Mouse (Mus musculus) lung, postnatal 0 days (tissue): Measurements from ENCODE around the gene Entpd7. TPM values are rescaled to one million over a fixed set of nuclear protein-coding genes. Genes with fewer than 3 reads are reported as not detected.

ENCODE experiments used
- ATAC-seq: fragments of 200-750 bp; cut with Nextera tagmentation; 2 replicates; pipeline ENCODE4 v1.8.0; 2017; ENCODE audit warnings: moderate library complexity
- DNase-seq: peaks from one replicate; pipeline ENCODE4 v3.0.0-alpha.2; 2016; ENCODE audit warnings: low spot score
- H3K27ac ChIP-seq: fragments of 300-500 bp; sonication (generic); 2 replicates; pipeline ENCODE4 v1.5.1; 2014; ENCODE audit warnings: antibody characterized with exemption, mild to moderate bottlenecking, low read length, mixed read lengths
- H3K27me3 ChIP-seq: fragments of 300-500 bp; sonication (generic); replicated peaks from 2 replicates; pipeline ENCODE4 v1.6.1; 2014; ENCODE audit warnings: low read length, mixed read lengths; ENCODE audit not compliant: insufficient read depth
- H3K36me3 ChIP-seq: fragments of 300-500 bp; sonication (generic); 2 replicates; pipeline ENCODE4 v1.6.1; 2014; ENCODE audit warnings: low read length, mixed read lengths; ENCODE audit not compliant: insufficient read depth
- H3K4me1 ChIP-seq: fragments of 300-500 bp; sonication (generic); 2 replicates; pipeline ENCODE4 v1.6.1; 2014; ENCODE audit warnings: antibody characterized with exemption, low read depth, low read length, mixed read lengths; ENCODE audit not compliant: insufficient read depth
- H3K4me2 ChIP-seq: fragments of 300-500 bp; sonication (generic); replicated peaks from 2 replicates; pipeline ENCODE4 v1.6.1; 2014; ENCODE audit warnings: low read depth, mild to moderate bottlenecking, low read length, moderate library complexity, mixed read lengths
- H3K4me3 ChIP-seq: fragments of 300-500 bp; sonication (generic); 2 replicates; pipeline ENCODE4 v1.5.1; 2014; ENCODE audit warnings: low read depth, low read length
- H3K9ac ChIP-seq: fragments of 300-500 bp; sonication (generic); replicated peaks from 2 replicates; pipeline ENCODE4 v1.6.1; 2014; ENCODE audit warnings: low read depth, mild to moderate bottlenecking
- H3K9me3 ChIP-seq: fragments of 300-500 bp; sonication (generic); 2 replicates; pipeline ENCODE4 v1.6.1; 2016; ENCODE audit warnings: low read length, mixed read lengths
- CTCF ChIP-seq: IDR thresholded peaks from 2 replicates; pipeline ENCODE4 v1.5.1; 2016; ENCODE audit warnings: antibody characterized with exemption, mild to moderate bottlenecking
- EP300 ChIP-seq: IDR thresholded peaks from 2 replicates; pipeline ENCODE4 v1.6.1; 2016; ENCODE audit warnings: antibody characterized with exemption, mild to moderate bottlenecking, control low read depth
- WGBS: fragments of 180-500 bp; shearing (Covaris S2); extraction: QIAGEN DNeasy Blood & Tissue Kit; methylation state at CpG from one replicate; pipeline ENCODE4 v1.1.7; 2014; 5-methylcytosine and 5-hydroxymethylcytosine counted together
- polyA plus RNA-seq: library from polyadenylated mRNA; unstranded; fragments of >200 nt; fragmentation: Nextera tagmentation; extraction: Ambion mirVana; gene quantifications from 2 replicates; pipeline ENCODE4 v1.2.1, GENCODE M21; 2015

Gene Entpd7
- polyA plus RNA-seq, 1 experiment from 2014 or later: 6.1 TPM

DNA sequence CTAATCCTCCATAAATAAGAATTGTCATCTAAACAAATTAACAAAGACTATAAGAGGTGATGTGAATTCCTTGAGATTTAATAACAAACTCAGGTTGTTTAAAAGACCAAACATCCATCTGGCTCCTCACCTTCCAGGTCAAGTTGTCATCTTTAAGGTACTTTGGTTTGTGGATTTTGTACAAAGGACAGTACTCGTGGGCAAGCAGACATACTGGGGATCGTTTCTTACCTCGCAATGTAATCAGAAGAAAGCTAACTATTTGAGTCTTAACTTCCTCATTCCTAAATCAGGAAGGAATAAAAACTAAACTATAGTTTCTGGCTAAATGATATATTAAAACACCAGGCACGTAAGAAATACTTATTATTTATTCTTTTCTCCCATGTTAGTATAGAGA, 81.1 kb downstream of the Entpd7 start:
- Histone ChIP-seq H3K9ac (no peak overlapping the region), H3K4me1 (no peaks in the 10 kb centered on the region), H3K4me3 (no peak overlapping the region), H3K27me3 (no peaks in the 10 kb centered on the region), H3K36me3 (peaks cover 6% of the 10 kb centered on the region; the same call in 1 of the 2 replicates), H3K27ac (no peak overlapping the region), H3K9me3 (no peaks in the 10 kb centered on the region), H3K4me2 (no peak overlapping the region)
- ATAC-seq: no peak
- 69% methylated on average over 4 of the region's 4 CpGs for WGBS
- no peak for DNase-seq
- TF ChIP-seq CTCF (no peak), EP300 (no peak)

DNA sequence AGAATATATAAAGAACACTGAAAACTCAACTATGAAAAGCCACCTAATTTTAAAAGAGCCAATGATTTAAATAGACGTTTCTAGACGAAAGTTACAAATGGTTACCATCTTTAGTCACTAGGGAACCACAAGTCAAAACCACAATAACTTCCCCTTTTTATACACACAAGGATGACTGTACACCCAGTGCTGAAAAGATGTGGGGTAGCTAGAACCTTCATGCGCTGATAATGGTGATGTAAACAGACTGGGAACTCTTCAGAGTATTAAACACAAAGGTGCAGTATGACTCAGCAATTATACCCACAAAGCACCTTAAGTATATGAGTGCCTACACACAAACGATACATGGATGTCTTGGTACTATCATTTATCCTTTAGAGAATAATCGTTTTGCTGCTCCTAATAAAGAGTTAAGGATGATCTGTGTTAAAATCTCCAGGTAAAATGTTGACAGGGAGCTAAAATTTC, 82.1 kb downstream of the Entpd7 start:
- ATAC-seq (no peak), DNase-seq (peak; percentile 36)
- WGBS: 78% methylated on average over 5 of the region's 5 CpGs
- Histone ChIP-seq H3K4me3 (no peak overlapping the region), H3K9ac (no peak overlapping the region), H3K4me1 (no peaks in the 10 kb centered on the region), H3K9me3 (no peaks in the 10 kb centered on the region), H3K27ac (no peak overlapping the region), H3K4me2 (no peak overlapping the region), H3K27me3 (no peaks in the 10 kb centered on the region), H3K36me3 (peaks cover 6% of the 10 kb centered on the region; the same call in 1 of the 2 replicates)
- TF ChIP-seq EP300 (no peak), CTCF (no peak)

GRCm38 (mm10) chr19:43772311-43772710, 82.8 kb downstream of the Entpd7 start:
- H3K9me3 ChIP-seq: no peaks in the 10 kb centered on the region
- H3K4me2 ChIP-seq: no peak overlapping the region
- DNase-seq: no peak
- no peaks in the 10 kb centered on the region for H3K4me1 ChIP-seq
- WGBS: 63% methylated on average over 6 of the region's 6 CpGs
- H3K36me3 ChIP-seq: peaks cover 6% of the 10 kb centered on the region; the same call in 1 of the 2 replicates
- no peak overlapping the region for H3K27ac ChIP-seq
- no peak overlapping the region for H3K9ac ChIP-seq
- TF ChIP-seq CTCF (no peak), EP300 (no peak)
- H3K4me3 ChIP-seq: no peak overlapping the region
- no peak for ATAC-seq
- no peaks in the 10 kb centered on the region for H3K27me3 ChIP-seq

DNA sequence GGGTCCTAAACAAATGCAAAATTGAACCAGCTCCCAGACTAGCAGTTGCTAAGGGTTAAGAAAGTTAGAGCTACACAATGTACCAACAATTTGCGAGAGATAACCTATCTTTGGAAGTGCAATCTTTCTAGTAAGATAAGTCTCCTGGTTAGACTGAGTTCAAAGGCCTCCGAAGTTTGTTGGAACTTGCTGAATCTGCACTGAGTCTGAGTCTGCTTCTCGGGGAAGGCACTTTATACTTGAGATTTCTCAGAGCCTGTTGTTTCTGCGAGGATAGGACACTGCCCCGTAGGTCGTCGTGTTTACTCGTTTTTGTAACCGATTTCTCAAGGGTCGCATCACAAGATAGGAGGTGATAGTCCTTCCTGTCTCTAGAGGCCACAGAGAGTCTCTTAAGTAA, 86.0 kb downstream of the Entpd7 start:
- WGBS: 38% methylated on average over 10 of the region's 10 CpGs
- Histone ChIP-seq H3K27me3 (no peaks in the 10 kb centered on the region), H3K4me1 (no peaks in the 10 kb centered on the region), H3K4me2 (no peak overlapping the region), H3K36me3 (no peaks in the 10 kb centered on the region), H3K9ac (no peak overlapping the region), H3K9me3 (no peaks in the 10 kb centered on the region), H3K4me3 (no peak overlapping the region), H3K27ac (no peak overlapping the region)
- ATAC-seq: no peak
- TF ChIP-seq EP300 (no peak), CTCF (no peak)
- DNase-seq: no peak

DNA sequence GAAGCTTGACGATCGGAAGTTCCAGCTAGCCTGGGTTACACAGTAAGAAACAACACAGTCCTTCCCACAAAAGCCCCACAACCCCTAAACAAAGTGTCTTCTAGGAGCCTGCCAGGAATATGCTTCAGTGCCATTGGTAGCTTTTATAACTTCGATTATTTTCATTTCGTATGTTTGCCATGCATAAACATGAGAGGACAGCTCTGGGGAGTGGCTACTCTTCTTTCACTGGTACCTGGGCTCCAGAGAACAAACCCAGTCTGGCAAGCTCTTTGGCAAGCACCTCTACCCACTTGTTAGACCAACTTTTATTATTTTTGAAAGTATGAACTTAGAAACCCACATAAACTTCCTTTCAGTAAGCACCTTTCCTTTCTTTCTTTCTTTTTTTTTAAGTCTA, 87.1 kb downstream of the Entpd7 start:
- no peak overlapping the region for H3K9ac ChIP-seq
- no peaks in the 10 kb centered on the region for H3K4me1 ChIP-seq
- no peaks in the 10 kb centered on the region for H3K9me3 ChIP-seq
- H3K36me3 ChIP-seq: no peaks in the 10 kb centered on the region
- H3K27ac ChIP-seq: no peak overlapping the region
- H3K4me3 ChIP-seq: no peak overlapping the region
- no peak for TF ChIP-seq CTCF
- DNase-seq (no peak), ATAC-seq (no peak)
- no peaks in the 10 kb centered on the region for H3K27me3 ChIP-seq
- 74% methylated on average over 4 of the region's 4 CpGs for WGBS
- no peak overlapping the region for H3K4me2 ChIP-seq

- Histone ChIP-seq H3K9ac (no peak overlapping the region), H3K27ac (no peak overlapping the region), H3K27me3 (no peaks in the 10 kb centered on the region), H3K4me2 (no peak overlapping the region), H3K4me3 (no peak overlapping the region), H3K36me3 (no peaks in the 10 kb centered on the region), H3K4me1 (no peaks in the 10 kb centered on the region), H3K9me3 (no peaks in the 10 kb centered on the region)
- DNase-seq: no peak
- TF ChIP-seq EP300 (no peak), CTCF (no peak)
- no peak for ATAC-seq
- 63% methylated on average over 2 of the region's 2 CpGs for WGBS
Measured at GRCm38 (mm10) chr19:43777308-43777707, 87.8 kb downstream of the Entpd7 start.

DNA sequence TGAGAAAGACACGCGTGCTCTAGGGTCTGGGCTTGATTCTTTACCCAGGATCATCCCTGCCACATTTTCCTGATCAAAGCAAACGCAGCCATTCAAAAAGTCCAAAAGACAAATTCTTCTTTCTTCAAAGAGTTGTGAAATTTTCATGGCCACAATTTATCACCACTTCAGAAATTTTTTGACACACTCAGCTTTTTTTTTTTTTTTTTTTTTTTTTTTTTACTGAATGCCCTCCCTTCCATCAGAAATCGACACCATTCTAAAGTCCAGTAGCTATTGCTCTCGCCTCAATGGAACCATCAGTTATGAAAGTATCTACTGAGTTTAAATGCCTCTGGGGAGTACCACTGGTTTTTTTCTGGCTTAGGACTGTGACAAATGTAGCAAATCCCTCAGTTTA, 90.9 kb downstream of the Entpd7 start:
- no peak overlapping the region for H3K27ac ChIP-seq
- no peak overlapping the region for H3K4me3 ChIP-seq
- H3K9ac ChIP-seq: no peak overlapping the region
- WGBS: 61% methylated on average over 5 of the region's 5 CpGs
- TF ChIP-seq CTCF (no peak), EP300 (no peak)
- H3K9me3 ChIP-seq: no peaks in the 10 kb centered on the region
- no peaks in the 10 kb centered on the region for H3K36me3 ChIP-seq
- H3K27me3 ChIP-seq: no peaks in the 10 kb centered on the region
- H3K4me2 ChIP-seq: no peak overlapping the region
- H3K4me1 ChIP-seq: no peaks in the 10 kb centered on the region
- DNase-seq (no peak), ATAC-seq (no peak)
